Mouse (Mus musculus) neural tube, embryonic 11.5 days (tissue): ENCODE measurements around the gene Kif11. TPM values are rescaled to one million over a fixed set of nuclear protein-coding genes. Genes with fewer than 3 reads are reported as not detected.

Experiments
- ATAC-seq: fragments of 200-750 bp; cut with Nextera tagmentation; 2 replicates; pipeline ENCODE4 v1.8.0; 2017; ENCODE audit warnings: moderate number of reproducible peaks, mild to moderate bottlenecking, moderate TSS enrichment, moderate library complexity; ENCODE audit not compliant: insufficient read depth, low FRiP score, low TSS enrichment
- DNase-seq: peaks from one replicate; pipeline ENCODE4 v3.0.0-alpha.2; 2015; ENCODE audit warnings: low spot score
- H3K27ac ChIP-seq: fragments of 300-500 bp; sonication (generic); 2 replicates; pipeline ENCODE4 v1.5.1; 2014; ENCODE audit warnings: low read depth, mild to moderate bottlenecking, low read length
- H3K27me3 ChIP-seq: fragments of 300-500 bp; sonication (generic); 2 replicates; pipeline ENCODE4 v1.6.1; 2014; ENCODE audit warnings: mild to moderate bottlenecking, low read length, mixed read lengths; ENCODE audit not compliant: control insufficient read depth, insufficient read depth
- H3K36me3 ChIP-seq: fragments of 300-500 bp; sonication (generic); 2 replicates; pipeline ENCODE4 v1.6.1; 2014; ENCODE audit warnings: mild to moderate bottlenecking, low read length, moderate library complexity, mixed read lengths; ENCODE audit not compliant: control insufficient read depth, insufficient read depth
- H3K4me1 ChIP-seq: fragments of 300-500 bp; sonication (generic); 2 replicates; pipeline ENCODE4 v1.6.1; 2014; ENCODE audit warnings: low read length, mixed read lengths; ENCODE audit not compliant: control insufficient read depth, insufficient read depth
- H3K4me2 ChIP-seq: fragments of 300-500 bp; sonication (generic); 2 replicates; pipeline ENCODE4 v1.6.1; 2014; ENCODE audit warnings: low read depth, mild to moderate bottlenecking, moderate library complexity
- H3K4me3 ChIP-seq: fragments of 300-500 bp; sonication (generic); 2 replicates; pipeline ENCODE4 v1.5.1; 2014; ENCODE audit warnings: low read depth, low read length
- H3K9ac ChIP-seq: fragments of 300-500 bp; sonication (generic); 2 replicates; pipeline ENCODE4 v1.6.1; 2014; ENCODE audit warnings: mild to moderate bottlenecking, low read length
- H3K9me3 ChIP-seq: fragments of 300-500 bp; sonication (generic); 2 replicates; pipeline ENCODE4 v1.6.1; 2016; ENCODE audit warnings: low read length; ENCODE audit not compliant: control insufficient read depth
- WGBS: fragments of 180-500 bp; shearing (Covaris S2); extraction: QIAGEN DNeasy Blood & Tissue Kit; methylation state at CpG from one replicate; pipeline ENCODE4 v1.1.7; 2014; 5-methylcytosine and 5-hydroxymethylcytosine counted together
- polyA plus RNA-seq: library from polyadenylated mRNA; unstranded; fragments of >200 nt; fragmentation: Nextera tagmentation; extraction: Ambion mirVana; gene quantifications from 2 replicates; pipeline ENCODE4 v1.2.1, GENCODE M21; 2014

The Kif11 gene
- polyA plus RNA-seq, 1 experiment from 2014 or later, result 75.9 TPM

GRCm38 (mm10) chr19:37448212-37448611 lies 72.0 kb downstream of the Kif11 start:
- 65% methylated on average over 5 of the region's 5 CpGs for whole genome bisulfite sequencing
- Histone ChIP-seq H3K27ac (no peak overlapping the region), H3K4me2 (no peak overlapping the region), H3K4me3 (no peak overlapping the region), H3K36me3 (no peaks in the 10 kb centered on the region), H3K4me1 (no peaks in the 10 kb centered on the region), H3K27me3 (no peaks in the 10 kb centered on the region), H3K9me3 (no peaks in the 10 kb centered on the region), H3K9ac (no peak overlapping the region)
- no peak for ATAC-seq
- no peak for DNase-seq

- no peak for ATAC-seq
- 91% methylated on average over 3 of the region's 3 CpGs for WGBS
- no peak for DNase-seq
- no peak overlapping the region for H3K27ac ChIP-seq
- no peaks in the 10 kb centered on the region for H3K36me3 ChIP-seq
- H3K9ac ChIP-seq, result no peak overlapping the region
- H3K4me2 ChIP-seq, result no peak overlapping the region
- H3K9me3 ChIP-seq, result no peaks in the 10 kb centered on the region
- no peaks in the 10 kb centered on the region for H3K4me1 ChIP-seq
- no peaks in the 10 kb centered on the region for H3K27me3 ChIP-seq
- no peak overlapping the region for H3K4me3 ChIP-seq
Observed at GRCm38 (mm10) chr19:37449246-37449645, 73.0 kb downstream of the Kif11 start.

DNA sequence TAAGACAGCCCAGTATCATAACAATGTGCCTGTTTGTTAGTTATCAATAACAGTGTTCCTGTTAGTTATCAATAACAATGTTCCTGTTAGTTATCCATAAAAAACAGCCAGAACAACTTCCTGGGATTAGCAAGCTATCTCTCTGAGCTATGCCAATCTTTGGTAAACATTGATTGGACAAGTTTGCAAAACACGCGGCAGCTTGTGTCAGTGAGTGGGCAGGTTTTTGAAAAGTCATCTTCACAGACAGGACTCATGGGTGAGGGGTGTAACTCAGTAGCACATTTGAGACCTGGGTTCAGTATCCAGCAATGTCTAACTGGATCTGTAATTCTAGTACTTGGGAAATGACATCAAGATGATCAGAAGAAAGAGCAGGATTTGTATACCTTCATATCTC lies 79.3 kb downstream of the Kif11 start:
- ATAC-seq (no peak), DNase-seq (no peak)
- WGBS, result 98% methylated on average over 2 of the region's 2 CpGs
- Histone ChIP-seq H3K4me2 (no peak overlapping the region), H3K4me1 (no peaks in the 10 kb centered on the region), H3K9ac (no peak overlapping the region), H3K4me3 (no peak overlapping the region), H3K9me3 (no peaks in the 10 kb centered on the region), H3K27me3 (no peaks in the 10 kb centered on the region), H3K27ac (no peak overlapping the region), H3K36me3 (no peaks in the 10 kb centered on the region)

GRCm38 (mm10) chr19:37455961-37456360 lies 79.8 kb downstream of the Kif11 start:
- Histone ChIP-seq H3K4me2 (no peak overlapping the region), H3K27me3 (no peaks in the 10 kb centered on the region), H3K4me1 (no peaks in the 10 kb centered on the region), H3K27ac (no peak overlapping the region), H3K9ac (no peak overlapping the region), H3K4me3 (no peak overlapping the region), H3K36me3 (no peaks in the 10 kb centered on the region), H3K9me3 (no peaks in the 10 kb centered on the region)
- 100% methylated on average over 1 of the region's 1 CpGs for WGBS
- no peak for DNase-seq
- ATAC-seq, result no peak

DNA sequence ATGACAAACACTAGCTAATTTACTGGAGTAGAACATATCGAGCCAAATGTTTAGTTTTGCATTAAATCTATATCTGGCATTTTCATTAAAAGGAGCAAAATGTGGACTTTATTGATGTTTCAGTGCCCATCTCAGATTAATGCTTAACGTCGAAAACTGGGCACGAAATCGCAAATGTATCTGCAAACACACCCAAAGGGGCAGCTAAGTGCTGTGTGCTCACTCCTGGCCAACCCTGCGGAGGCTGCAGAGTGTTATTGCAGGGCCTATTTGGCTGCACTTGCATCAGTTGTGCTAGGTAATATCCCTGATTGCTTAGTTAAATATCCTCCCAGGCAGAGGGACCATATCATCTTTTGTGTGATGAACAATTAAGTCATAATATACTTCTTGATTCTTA lies 81.8 kb downstream of the Kif11 start:
- Histone ChIP-seq H3K27ac (no peak overlapping the region), H3K4me1 (no peaks in the 10 kb centered on the region), H3K4me3 (no peak overlapping the region), H3K27me3 (no peaks in the 10 kb centered on the region), H3K9ac (no peak overlapping the region), H3K36me3 (no peaks in the 10 kb centered on the region), H3K9me3 (no peaks in the 10 kb centered on the region), H3K4me2 (no peak overlapping the region)
- DNase-seq (no peak), ATAC-seq (no peak)
- WGBS, result 82% methylated on average over 6 of the region's 6 CpGs

GRCm38 (mm10) chr19:37466403-37466802 lies 90.2 kb downstream of the Kif11 start:
- H3K4me3 ChIP-seq, result no peak overlapping the region
- H3K27me3 ChIP-seq, result no peaks in the 10 kb centered on the region
- no peak overlapping the region for H3K9ac ChIP-seq
- ATAC-seq (no peak), DNase-seq (no peak)
- H3K27ac ChIP-seq, result no peak overlapping the region
- WGBS, result 84% methylated on average over 3 of the region's 3 CpGs
- H3K4me2 ChIP-seq, result no peak overlapping the region
- H3K4me1 ChIP-seq, result no peaks in the 10 kb centered on the region
- no peaks in the 10 kb centered on the region for H3K36me3 ChIP-seq
- no peaks in the 10 kb centered on the region for H3K9me3 ChIP-seq

DNA sequence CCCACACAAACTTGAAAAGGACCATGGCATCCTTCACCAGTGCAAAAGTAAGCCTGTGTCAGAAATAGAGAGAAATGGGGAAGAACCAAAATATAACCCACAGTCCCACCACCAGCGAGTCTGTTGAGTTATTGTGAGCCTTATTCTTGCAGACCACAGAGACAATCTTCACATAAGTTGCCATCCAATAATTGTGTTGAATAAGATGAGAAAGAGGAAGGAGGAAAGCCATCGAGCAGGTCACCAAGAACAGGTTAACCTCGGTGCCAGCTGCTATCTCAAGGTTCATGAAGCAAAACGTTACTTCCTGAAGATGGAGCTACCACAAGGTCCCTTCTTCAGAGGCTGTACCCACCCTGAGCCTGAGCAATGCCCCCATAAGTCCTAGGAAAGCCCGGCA lies 90.8 kb downstream of the Kif11 start:
- H3K9ac ChIP-seq, result no peak overlapping the region
- DNase-seq (no peak), ATAC-seq (no peak)
- H3K27me3 ChIP-seq, result no peaks in the 10 kb centered on the region
- WGBS, result 88% methylated on average over 5 of the region's 5 CpGs
- H3K4me2 ChIP-seq, result no peak overlapping the region
- H3K4me3 ChIP-seq, result no peak overlapping the region
- H3K9me3 ChIP-seq, result no peaks in the 10 kb centered on the region
- no peaks in the 10 kb centered on the region for H3K36me3 ChIP-seq
- H3K27ac ChIP-seq, result no peak overlapping the region
- H3K4me1 ChIP-seq, result no peaks in the 10 kb centered on the region

DNA sequence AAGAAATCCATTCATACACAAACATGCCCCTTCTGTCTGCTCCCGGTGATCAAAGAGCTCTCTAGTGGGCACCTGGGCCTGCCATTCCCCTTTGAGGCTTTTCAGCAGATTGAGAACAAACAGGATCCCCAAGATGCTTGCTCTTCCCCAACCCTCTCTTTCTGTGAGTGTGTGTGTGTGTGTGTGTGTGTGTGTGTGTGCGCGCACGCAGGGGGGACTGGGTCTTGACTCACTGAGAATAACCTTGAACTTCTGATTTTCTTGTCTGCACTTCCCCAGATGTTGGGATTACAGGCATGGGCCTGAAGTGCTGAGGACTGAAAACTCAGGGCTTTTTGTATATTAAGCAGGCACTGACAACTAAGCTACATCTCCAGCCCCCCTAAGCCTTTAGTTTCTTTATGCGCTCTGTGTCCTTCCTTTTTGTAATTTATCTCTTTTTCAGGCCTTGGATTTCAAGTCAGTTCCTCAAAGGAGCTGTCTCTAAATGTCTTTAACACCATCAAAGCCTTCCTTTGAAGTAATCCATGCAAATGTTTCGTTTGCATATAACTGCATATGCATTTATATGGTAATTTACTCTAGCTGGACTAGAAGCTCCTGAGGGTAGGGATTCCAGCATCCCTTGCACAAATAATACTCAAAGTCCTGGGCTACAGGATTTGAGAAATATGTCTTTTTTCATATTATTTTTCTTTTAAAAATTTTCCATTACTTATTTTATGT lies 92.8 kb downstream of the Kif11 start:
- WGBS, result 66% methylated on average over 6 of the region's 6 CpGs
- Histone ChIP-seq H3K4me3 (no peak overlapping the region), H3K9ac (no peak overlapping the region), H3K27ac (no peak overlapping the region), H3K4me2 (no peak overlapping the region), H3K4me1 (no peaks in the 10 kb centered on the region), H3K27me3 (no peaks in the 10 kb centered on the region), H3K36me3 (no peaks in the 10 kb centered on the region), H3K9me3 (no peaks in the 10 kb centered on the region)
- no peak for ATAC-seq
- no peak for DNase-seq
